Mouse (Mus musculus) testis, adult 2 months (tissue): ENCODE data around the gene Lta.

Source experiments
- CTCF ChIP-seq: fragments of 200-500 bp; IDR thresholded peaks from 2 replicates; pipeline ENCODE4 v1.5.1; 2012; ENCODE audit warnings: low read depth, mild to moderate bottlenecking, inconsistent platforms, low read length, moderate library complexity; ENCODE audit not compliant: control insufficient read depth, insufficient read depth, insufficient replicate concordance
- POLR2A ChIP-seq: fragments of 200-500 bp; IDR thresholded peaks from 2 replicates; pipeline ENCODE4 v1.6.1; 2012; ENCODE audit warnings: low read depth, mild to moderate bottlenecking, inconsistent platforms, low read length, moderate library complexity; ENCODE audit not compliant: control insufficient read depth

DNA sequence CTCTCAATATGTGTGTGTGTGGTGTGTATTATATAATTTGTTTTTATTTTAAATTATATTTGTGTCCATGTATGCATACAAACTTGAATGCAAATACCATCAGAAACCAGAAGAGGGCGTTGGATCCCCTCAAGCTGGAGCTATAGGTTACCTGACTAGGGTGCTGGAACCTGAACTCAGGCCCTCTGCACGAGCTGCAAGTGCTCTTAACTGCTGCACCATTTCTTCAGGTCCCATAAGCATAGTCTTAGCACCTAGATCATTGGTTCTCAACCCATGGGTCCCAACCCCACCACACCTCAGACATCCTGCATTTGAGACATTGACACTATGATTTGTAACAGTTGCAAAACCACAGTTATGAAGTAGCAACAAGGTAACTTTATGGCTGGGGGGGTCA, 13.4 kb downstream of the Lta start:
- TF ChIP-seq CTCF: no peak
- TF ChIP-seq POLR2A: no peak
